Mouse (Mus musculus): ENCODE measurements around the gene Gse1.

- TF ChIP-seq POLR2A (IDR thresholded peaks at IDR 0.05; ENCODE audit: control insufficient read depth in 1 of 2, insufficient read depth in 1 of 2, low read depth in 1 of 2, low read length in 2 of 2, poor library complexity in 1 of 2) (no peak), USF1 (IDR thresholded peaks at IDR 0.05; ENCODE audit: low read depth, low read length) (no peak), CTCF (IDR thresholded peaks at IDR 0.05 in 2 of 3, conservative IDR thresholded peaks at IDR 0.05 in 1 of 3; ENCODE audit: control insufficient read depth in 1 of 3, insufficient read depth in 1 of 3, low read depth in 2 of 3, low read length in 3 of 3, poor library complexity in 1 of 3, severe bottlenecking in 1 of 3) (no peak), MAX (IDR thresholded peaks at IDR 0.05; ENCODE audit: low read length) (no peak), TAL1 (IDR thresholded peaks at IDR 0.05; ENCODE audit: low read length) (no peak), ZNF384 (IDR thresholded peaks at IDR 0.05; ENCODE audit: low read depth, low read length) (no peak), MEF2A (IDR thresholded peaks at IDR 0.05; ENCODE audit: extremely low read depth, insufficient replicate concordance, low read depth, low read length, poor library complexity, severe bottlenecking) (no peak), EP300 (IDR thresholded peaks at IDR 0.05; ENCODE audit: low read depth in 1 of 2, low read length in 2 of 2) (no peak), GATA1 (IDR thresholded peaks at IDR 0.05; ENCODE audit: low read depth, low read length) (no peak), ZC3H11A (IDR thresholded peaks at IDR 0.05; ENCODE audit: low read depth, low read length) (no peak)
Measured at GRCm38 (mm10) chr8:120234457-120234856, 6.2 kb downstream of the Gse1 start.

Data from MEL (cell line).